Mouse (Mus musculus): ENCODE results near the gene Olfr401.
"Not testable (repeated sequence)": the region's sequence is repeated elsewhere in the genome, so short reads cannot be mapped to it uniquely, and the experiment has no call there.

Gene Olfr401

DNA sequence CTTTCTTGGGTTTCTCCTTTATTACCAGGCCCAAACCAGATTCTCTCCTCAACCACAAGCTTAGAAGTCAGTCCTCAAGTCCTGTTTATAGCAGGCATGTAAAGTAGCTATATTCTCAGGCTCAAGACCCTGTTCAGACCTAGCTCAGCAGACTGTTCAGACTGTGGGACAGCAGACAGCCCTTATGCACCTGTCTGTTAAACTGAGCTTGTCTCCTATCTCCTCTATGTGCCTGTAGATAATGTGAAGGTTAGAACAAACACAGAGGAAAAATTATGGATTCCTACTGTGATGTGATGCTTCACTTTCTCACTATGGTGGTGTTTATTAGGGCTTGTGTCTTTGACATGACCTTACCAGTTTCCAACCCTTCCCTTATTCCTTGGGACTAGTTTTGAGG is at the start of gene Olfr401:
Gene Olfr401 (plus strand): TSS at position 301 of the 400 bp plus-strand sequence.
- no peak for DNase-seq (ENCODE audit: low read depth, low spot score)

- no peak for DNase-seq (ENCODE audit: low read depth, low spot score)
Observed at GRCm38 (mm10) chr11:74069655-74070054, 43.9 kb upstream of the Olfr401 start, which contains the start of gene Zfp616. Gene Zfp616 (plus strand): TSS chr11:74069955.

GRCm38 (mm10) chr11:74100724-74101123 is 12.8 kb upstream of the Olfr401 start:
- no peak for DNase-seq (ENCODE audit: low read depth, low spot score)

GRCm38 (mm10) chr11:74101507-74101906 is 12.0 kb upstream of the Olfr401 start:
- no peak for DNase-seq (ENCODE audit: low read depth, low spot score)

DNA sequence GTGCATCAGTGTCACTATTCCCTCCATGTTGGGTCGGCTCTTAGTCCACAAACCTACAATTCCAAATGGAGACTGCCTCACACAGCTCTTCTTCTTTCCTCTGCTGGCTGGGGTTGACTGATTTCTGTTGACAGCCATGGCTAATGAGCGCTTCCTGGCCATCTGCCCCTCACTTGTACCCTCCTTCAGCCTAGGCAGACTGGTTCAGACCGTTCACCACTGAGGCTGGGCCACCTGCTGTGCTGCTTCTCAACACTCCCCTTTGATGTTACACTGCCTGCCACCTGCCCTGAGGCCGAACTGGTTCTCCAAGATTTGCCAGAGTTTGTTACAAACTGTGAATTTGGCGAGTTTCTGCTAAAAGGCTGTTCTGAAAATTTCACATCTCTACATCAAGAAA is 8.4 kb upstream of the Olfr401 start:
- no peak for DNase-seq (ENCODE audit: low read depth, low spot score)

DNA sequence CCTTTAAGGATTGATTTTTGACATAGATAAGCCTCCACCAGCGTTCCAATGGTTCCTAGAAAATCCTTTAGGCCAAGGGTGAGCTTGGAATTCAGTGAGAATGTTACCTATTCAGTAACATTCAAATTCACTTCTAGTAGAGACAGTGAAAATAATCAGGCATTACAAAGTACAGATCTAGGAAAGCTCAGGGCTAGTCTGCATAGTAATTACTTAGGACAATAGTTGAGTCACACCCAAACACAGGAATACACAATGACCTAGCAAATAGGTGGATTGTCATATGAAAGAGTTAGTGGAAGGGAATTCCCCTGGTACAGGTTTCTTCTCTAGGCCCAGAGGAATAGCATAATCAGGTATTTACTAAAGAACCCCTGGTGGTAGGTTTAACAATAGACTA is 26.5 kb downstream of the Olfr401 start:
- not testable (repeated sequence) for DNase-seq (ENCODE audit: low read depth, low spot score)

DNA sequence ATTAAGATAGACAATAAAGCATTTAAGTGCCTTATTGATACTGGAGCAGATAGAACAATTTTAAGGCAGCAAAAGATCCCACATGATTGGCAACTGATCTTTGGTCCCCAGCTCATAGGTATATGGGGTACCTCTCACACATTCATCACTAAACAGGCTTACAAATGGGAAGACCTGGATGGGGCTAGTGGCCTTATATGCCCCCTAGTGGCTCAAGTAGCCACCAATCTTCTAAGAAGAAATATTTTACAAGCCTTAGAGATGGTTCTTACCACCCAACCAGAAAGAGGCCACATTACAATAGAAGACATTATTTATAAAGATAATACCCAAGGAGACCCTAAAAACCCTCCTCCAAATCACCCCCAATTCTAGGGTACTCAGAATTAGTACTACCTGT is 32.4 kb downstream of the Olfr401 start:
- DNase-seq (ENCODE audit: low read depth, low spot score) = no peak

DNA sequence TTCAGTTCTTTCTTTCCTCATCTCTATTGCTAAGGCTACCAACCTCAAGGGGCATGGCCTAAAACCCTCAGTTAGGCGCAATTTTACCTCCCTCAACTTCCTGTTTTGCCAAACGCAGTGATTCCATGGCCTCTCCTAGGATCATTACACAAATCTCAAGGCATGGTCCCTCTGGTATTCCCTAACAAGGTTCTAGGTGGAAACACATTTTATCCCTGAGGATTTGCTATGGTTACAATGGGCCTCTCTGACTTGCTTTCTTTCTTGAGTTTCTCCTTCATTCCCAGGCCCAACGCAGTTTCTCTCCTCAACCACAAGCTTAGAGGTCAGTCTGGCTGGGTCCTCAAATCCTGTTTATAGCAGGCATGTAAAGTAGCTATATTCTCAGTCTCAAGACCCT is 39.7 kb downstream of the Olfr401 start, which contains the start of gene Olfr402:
Gene Olfr402 (plus strand): TSS at position 301 of the 400 bp plus-strand sequence.
- DNase-seq (ENCODE audit: low read depth, low spot score) = no peak

DNA sequence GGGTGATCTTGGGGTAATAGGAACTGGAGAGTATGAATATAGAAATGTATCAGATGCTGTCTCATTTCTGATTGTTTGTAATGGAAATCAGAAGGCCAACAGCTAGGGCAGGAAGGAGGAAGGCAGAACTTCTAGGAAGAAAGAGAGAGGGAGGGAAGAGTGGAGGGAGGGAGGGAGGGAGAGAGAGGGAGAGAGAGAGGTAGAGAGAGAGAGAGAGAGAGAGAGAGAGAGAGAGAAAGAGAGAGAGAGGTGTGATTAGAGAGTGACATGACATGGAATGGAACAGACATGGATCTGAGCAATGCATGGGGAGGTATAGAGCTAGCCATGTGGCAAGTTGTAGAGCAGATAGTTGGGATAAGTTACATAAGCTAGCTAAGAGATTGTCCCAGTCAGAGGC is 55.3 kb downstream of the Olfr401 start:
- DNase-seq (ENCODE audit: low read depth, low spot score) = no peak
